Mouse (Mus musculus): Measurements from ENCODE around the gene Gnai2. TPM values are rescaled to one million over a fixed set of nuclear protein-coding genes. Genes with fewer than 3 reads are reported as not detected.

Gnai2 gene
- polyA plus RNA-seq, 2 experiments from 2014 or later: 176 to 181 TPM

DNA sequence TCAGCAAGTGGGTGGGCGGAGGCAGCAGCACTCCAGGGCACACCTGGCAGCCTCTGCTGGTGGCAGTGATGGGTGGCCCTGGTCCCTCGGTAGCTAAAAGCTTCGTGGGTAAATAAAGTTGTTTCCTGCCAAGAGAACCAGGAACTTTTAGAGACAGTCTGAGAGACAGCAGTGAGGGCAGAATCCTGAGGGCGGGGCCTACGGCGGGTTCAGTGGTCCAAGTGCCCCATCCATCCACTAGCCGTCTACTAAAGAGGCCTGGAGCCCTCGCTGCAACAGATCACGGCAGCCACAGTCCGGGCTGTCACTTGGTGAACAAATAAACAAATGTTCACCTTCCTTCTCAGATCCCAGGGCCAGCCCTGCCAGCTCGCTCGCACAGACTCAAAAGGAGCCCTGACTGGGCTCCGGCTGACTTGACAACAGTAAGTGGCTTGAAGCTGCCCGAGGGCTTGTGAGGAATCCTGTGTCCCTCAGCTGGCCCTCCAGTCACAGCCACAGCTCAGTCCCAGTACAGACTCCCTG is 5.2 kb downstream of the Gnai2 start:
- peak; percentile 18 for ATAC-seq

DNA sequence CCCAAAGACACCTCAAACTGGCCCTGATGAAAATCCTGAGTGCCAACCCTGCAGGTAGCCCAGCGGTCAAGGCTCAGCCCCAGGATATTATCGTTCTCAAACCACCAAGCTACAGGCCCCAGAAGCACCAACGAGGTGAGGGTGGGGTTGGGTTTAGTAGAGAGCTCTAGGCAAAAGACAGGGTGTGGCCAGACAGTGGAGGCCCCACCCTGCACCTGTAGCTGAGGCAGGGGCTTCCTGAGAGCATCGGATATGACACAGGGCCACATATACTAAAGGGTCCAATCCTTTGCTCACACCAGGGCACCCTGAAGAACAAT is 5.8 kb downstream of the Gnai2 start:
- no peak for ATAC-seq

DNA sequence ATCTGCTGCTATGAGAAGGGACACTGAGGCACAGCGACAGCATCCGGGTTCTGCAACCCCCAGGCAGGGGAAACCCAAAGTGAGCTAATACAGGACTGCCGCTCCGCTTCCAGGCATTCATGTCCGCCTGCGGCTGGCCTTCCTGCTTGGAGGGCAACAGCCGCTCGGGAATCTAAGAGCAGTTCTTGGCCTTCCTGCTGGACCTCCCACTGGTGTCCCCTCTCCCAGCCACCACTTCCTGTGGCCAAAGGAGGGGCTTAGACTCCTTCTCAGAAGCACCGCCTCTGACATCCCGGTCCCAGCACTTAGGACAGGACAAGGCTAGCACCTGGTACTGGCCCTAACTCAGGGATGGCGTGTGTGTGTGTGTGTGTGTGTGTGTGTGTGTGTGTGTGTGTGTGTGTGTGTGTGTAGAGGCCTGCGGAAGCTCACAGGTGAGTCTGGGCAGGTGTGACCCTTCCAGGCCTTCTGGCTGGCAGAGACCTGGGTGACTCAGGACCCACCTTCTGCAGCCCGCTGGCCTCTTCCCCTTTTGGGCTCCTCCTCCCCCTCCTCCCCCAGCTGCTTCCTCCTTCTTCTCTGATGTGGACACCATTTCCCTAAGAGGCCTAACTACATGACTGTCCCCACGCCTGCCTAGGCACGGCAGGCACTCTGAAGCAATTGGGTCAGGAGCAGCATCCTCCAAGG is 6.3 kb downstream of the Gnai2 start:
- ATAC-seq: no peak

DNA sequence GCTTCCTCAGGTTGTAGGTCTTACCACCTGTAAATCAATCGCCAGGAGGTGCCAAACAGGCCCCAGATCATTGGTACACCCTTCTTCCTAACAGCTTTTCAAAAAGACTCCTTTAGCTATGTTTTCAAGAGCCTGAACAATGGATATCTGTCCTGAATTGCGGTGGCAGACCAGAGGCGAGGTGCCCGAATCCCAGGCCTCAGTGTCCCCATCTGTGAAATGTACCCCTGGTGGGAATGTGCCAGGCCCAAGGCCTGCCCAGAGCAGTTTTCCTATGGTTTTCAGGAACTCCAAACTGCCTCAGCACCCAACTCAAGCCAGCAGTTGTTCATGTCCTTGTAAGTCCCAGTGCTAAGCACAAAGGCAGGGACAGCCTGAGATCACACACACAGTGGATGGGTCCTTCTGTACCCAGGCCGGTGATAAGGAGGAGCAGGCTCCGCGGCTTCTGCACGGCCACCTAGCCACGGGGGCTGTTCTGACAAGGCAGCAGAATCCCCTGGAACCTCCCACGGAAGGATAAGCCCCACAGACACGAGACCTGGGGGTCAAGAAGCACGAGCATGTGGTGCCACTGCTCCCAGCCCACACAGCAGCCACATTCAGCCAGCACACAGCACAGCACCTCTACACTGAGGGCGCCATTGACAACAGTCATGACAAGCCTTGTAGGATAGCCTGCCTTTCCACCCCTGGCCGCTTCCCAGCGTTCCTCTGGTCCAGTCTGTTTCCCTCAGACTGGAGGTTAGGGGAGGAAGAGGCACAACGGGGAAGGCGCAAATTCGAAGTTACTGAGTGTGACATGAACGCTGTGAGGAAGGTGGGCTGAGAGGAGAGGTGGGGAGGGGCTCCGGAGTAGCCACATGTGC is 7.5 kb downstream of the Gnai2 start:
- no peak for ATAC-seq

DNA sequence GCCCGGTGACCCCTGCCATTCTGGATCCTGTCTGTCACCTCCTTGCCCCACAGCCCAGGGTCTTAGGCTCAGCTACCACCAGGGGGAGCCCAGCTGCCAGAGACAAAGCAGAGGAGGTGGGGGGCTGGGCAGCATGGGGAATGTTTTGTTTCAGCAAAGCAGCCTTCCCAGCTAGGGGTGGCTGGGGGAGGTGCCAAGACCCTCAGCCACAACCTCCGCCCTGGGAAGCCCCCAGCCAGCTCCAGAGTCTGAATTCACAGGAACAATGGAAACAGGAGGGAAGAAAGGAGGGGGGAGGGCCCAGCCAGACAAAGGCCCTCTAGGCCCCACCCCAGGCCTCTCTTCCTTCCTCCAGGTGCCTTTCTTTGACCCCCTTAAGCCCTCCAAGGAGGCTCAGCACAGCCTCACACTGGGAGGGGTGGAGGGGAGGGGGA is 8.3 kb downstream of the Gnai2 start:
- ATAC-seq: no peak

DNA sequence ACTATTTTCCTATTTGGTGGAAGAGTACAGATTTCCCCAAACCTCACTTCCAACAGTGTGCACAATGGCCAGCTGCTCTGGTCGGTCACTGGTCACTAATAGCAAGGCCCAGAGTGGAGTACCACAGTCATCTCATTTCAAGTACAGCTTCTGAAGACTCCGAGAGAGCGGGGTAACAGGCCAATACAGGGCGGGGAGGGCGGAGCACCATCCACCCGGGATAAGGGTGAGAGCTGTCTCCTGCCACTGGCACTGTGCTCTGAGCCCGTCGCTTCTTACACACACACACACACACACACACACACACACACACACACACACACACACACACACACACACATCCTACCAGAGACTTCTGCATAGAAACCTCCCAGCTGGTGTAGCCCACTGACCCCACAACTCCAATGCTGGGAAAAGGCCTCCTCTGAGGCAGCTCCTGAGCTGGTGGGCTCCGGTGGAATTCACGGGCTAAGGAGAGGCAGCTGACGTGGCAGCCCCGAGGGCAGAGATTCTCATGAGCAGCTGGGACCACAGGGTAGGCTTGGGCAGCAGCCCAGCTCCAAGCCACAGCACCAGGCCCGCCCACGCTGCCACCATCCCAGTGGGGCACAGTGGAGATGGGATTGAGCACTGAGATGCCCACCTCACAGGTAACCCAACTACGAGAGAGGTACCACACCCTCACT is 8.9 kb downstream of the Gnai2 start:
- no peak for ATAC-seq

DNA sequence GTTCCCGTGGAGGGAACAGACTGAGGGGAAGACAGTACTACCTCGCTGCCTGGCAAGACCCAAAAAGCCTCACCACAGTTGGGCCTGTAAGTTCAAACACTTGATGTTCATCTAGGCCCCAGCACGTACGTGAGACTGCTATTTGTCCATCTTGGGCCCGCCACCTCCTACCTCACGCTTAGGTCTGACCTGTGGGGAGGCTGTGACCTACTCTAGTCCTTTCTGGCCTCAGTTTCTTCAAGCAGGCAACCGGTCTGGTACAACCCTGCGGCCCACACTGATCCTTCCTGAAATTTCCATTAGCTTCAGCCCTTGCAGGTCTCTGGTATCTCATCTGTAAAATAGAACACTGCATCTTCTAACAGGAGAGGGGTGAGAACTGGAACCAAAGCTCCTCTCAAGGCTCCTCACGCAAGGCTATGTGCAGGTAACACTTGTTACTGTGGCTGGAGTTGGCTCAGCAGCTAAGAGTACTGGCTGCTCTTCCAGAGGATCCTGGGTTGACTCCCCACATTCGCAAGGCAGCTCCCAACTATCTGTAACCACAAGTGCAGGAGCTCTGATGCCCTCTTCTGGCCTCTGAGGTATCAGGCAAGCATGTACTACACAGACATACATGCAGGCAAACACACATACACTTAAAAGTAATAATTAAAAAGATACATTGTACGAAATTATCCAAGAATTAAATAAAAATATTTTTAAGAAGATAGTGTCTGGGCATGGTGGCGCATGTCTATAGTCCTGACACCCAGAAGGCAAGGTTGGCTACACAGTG is 9.6 kb downstream of the Gnai2 start:
- ATAC-seq: no peak

DNA sequence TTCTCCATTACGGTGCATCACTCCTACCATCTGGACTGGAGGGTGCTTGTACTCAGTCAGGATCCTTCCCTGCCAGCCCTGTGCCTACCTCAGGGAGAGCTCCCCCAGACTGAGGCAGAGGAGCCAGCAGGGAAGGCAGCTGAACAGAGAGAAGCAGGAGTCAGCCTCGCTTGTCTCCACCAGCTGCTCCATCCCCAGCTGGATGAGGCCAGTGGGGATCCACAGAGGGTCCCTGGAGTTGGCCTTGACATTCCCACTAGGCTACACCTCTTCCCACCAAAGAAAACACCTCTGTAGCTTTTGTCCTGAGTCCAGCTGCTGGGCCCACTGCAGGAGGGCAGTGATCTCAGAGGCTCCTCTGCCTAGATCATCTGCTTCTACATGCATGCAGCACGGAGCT is 10.2 kb downstream of the Gnai2 start:
- ATAC-seq: no peak

DNA sequence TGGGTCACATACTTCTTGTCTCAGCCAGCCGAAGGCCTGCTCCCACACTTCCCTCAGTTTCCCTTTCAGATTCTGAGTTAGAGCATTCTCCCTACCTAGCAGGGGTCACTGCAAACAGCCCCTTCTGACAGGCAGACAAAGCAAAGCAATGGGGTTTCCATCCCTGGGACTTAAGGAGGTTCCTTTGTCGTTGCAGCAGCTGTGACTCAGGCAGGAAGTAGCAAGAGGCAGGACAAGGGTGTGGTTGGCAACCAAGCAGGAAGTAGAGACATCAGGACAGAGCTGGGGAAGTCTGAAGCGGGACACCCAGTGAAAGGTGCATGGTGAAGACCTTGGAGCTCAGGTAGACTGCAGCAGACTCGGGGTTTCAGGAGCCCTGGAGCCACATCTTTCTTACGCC is 10.6 kb downstream of the Gnai2 start:
- ATAC-seq: peak; percentile 90

DNA sequence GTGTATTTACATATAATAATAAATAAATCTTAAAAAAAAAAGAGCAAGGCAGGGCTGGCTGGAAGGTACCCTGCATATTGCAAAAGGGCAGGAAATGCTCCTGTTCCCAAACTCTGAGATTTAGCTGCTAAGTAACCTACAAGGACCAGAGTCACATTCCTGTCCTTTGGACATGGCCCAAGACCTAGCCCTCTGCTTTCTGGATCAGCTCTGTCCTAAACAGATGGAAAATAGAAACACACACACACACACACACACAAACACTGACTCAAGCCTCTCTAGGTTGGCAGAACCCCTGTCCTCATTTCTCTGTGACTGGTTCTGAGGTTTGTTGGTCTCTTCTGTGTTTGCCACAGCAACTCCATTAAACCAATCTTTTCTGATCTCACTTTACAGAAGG is 14.2 kb downstream of the Gnai2 start:
- no peak for ATAC-seq

DNA sequence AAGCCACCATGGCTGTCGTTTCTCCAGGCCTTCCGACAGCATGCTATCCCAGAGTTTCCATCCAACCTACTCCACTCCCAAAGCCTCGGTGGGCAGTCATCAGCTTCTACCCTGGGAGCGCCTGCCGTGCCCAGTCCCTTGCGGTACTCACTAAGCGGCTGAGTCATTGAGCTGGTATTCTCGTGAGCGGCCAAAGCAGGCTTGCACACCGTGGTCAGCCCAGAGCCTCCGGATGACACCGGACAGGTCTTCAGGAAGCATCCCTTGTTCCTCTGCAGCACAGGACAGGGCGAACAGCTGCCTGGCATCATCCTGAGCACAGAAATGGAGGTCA is 15.7 kb downstream of the Gnai2 start:
- ATAC-seq: no peak

DNA sequence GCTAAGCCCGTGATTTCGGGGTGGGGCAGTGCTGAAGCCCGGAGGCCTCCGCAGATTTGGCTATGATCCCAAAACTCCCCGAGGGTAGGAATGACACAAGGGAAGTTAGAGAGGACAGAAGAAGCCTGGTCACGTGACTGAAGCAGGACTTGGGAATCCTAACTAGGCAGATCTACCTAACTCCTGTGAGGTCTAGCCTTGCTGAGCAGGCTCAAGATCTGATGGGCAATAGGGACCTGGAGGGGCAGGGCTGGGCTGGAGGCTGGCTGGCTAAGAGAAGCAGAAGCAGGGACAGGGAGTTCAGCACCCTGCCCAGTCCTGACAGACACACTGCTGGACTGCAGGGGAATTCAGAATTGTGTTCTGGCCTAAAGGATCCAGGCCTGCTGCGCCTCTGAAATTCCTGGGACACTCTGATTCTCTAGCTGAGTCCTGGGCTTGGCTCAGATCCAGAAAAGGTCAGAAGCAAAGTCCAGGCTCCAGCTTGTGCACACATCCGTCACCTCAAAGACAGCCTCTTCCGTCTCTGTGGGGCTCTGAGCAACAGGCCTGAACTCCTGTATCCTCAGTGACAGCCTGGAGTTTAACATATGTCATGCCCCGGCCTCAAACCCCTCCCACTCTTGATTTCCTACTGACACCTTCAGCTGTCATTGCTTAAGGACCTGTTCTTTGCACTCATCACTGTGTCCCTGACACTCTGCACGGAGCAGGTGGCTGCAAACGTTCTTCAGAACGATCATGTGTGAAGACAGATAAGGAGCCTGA is 16.2 kb downstream of the Gnai2 start:
- no peak for ATAC-seq

DNA sequence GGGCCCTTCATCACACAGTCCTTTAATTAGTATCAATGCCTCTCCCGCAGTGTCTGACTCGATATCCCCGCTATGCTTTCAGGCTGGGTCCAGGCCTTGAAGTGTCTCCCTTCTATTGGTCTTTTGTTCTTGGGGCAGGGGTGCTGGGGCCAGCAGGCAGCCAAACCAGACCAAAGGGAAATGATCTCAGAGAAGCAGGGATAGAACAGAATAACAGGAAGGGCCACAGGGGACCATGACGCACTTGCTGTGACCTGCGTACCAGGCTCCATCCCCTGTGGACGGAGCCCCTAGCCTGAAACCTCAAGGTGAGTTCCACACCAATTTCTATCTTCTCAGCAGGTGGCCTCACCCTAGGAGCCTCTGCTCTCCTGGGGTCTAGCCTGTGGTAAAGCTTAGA is 17.1 kb downstream of the Gnai2 start:
- no peak for ATAC-seq

DNA sequence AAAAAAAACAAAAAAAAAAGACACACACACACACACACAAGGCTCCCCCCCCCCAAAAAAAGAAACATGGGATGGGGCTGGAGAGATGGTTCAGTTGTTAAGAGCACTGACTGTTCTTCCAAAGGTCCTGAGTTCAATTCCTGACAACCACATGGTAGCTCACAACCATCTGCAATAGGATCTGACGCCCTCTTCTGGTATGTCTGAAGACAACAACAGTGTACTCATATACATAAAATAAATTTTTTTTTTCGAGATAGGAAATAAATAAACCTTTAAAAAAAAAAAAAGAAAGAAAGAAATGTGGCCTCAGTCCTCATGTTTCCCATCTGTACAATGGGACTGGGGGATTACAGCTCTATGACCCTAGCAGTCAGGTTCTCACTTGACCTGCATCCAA is 17.7 kb downstream of the Gnai2 start:
- ATAC-seq: no peak

DNA sequence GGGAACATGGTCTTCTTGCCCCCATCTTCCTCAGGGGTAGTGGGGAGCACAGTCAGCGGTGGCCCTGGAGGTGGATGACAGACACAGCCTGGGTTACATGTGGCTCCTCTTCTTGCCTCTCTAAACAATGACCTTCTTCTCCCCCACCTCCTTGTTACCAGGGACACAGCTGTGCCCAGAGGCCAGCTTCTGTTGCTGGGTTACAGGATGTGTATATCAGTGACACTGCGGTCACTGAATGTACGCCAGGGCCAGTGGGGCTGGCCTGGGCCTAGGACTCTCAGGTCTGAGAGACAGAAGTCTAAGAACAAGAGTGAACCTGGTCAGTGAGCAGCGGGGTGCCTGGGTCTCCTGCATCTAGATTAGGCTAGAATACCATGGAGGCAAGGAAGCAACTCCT is 20.1 kb downstream of the Gnai2 start:
- no peak for ATAC-seq

DNA sequence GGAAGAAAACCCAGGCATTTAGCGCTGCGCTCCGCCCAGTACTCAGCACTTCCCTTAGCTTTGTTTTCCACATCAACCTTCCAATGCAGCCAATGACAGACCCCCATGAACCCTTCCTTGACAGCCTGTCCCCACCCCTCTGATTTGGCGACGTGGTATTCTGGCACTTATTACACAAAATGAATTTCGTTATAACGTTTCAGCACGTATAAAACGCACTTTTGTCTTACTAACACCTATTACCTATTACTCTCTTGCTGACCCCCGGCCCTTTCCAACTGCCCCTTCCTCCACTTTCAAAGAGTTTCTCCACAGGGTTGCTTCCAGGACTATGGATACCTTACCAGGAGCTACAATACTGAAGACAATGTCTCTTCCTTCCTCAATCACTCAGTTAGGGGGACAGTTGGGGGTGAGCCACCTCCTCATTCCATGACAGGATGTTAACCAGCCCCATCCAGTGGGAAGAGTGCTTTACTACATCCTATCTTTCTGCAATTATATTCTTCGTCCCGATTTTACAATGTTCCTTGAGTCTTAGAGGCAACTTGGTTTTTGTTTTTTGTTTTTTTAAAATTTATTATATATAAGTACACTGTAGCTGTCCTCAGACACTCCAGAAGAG is 22.1 kb downstream of the Gnai2 start:
- no peak for ATAC-seq

DNA sequence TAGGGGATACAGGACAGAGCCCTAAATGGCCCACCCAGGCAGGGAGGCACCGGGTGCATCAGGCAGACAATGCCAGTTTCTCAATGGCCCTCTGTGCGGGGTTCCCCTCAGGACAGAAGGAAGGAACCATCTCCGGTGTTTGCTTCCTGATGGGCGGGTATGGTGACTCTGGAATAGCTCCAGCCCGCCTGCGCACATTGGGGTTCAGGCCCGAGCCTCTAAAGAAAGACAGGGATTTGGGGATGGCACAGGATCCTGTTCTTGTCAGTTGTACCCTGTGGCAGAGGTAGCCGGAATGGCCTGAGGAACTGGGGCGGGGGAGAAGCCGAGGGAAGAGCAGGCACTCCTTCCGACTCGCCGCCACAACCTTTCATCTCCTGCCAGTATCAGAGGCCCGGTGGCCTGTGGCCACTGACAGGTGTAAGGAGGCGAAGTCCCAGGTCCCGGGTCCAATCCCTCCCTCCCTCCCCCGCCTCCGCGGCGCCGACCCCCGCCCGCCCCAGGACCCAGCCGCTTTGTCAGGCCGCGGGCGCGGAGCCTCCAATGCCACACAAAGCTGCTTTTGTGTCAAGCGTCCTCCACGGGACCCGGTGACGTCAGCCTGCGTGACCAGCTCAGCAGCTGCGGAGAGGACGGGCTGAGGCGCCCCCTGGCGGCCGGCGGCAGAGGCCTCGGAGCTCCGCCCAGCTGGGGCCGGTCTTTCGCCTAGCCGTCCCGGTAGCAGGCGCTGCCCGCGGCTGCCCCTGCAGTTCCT is 22.8 kb downstream of the Gnai2 start:
- ATAC-seq: peak; percentile 87

DNA sequence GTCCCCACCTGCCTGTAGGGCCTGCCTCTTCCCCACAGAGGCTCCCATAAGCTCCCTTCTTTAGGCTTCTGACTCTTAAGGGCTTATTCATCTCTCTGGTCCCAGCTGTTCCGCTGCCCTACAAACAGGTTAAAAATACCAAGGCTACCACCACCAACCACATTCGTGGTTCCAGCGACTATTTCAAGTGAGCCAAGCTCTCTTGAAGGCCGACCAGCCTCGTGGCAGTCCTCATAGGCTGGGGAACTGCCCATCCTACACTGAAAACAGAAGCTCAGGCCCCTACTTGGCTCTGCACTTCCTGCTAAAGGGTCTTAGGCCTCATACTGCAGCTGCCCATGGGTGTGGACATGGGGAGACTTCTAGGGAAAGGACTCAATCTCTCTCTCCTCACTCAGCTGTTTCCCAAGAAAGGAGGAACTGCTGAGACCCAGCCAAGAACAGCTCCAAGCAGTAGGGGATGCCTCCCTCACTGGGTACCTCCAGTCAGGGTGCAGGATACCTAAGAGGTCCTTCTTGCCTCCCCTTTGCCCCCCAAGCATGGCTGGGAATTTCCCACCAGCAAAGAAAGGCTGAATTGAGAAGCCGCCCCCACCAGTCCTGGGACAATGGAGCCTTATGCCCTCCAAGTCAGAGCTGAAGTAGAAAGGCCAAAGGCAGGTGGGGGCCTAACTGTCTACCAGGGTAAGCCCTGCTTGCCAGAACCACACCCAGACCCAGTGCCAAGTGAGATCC is 23.5 kb downstream of the Gnai2 start:
- no peak for ATAC-seq

DNA sequence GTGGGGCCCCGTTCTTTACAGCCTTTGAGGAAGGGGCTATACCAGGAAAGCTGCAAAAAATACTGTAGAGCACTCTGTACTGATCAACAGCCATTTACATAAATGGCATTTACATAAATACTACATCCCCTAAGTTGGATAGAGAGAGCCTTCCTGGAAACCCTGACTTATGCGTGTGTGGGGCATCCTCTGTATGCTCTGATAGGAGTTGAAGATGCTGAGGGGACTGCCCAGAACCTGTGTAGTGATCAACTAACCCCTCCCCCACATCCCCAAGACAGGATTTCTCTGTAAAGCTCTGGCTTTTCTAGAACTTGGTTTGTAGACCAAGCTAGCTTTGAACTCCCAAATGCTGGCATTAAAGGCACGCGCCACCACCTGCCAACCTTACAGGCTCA is 25.7 kb downstream of the Gnai2 start:
- no peak for ATAC-seq

Data from activated CD4-positive, CD25-positive, alpha-beta regulatory T cell, adult 4 months (primary cell).